Mouse (Mus musculus) adrenal gland, adult (tissue): ENCODE data around the gene Kel.

Experiments used
- DNase-seq, 2 experiments: peaks; one replicate each; pipeline ENCODE4 v3.0.0; 2022 to 2023; ENCODE audit warnings: low spot score in 1 of 2; ENCODE audit not compliant: inconsistent age in 2 of 2

The Kel gene

GRCm38 (mm10) chr6:41646672-41647071 is 57.5 kb downstream of the Kel start:
- DNase-seq: no peak

GRCm38 (mm10) chr6:41646220-41646619 is 57.9 kb downstream of the Kel start:
- DNase-seq: no peak

GRCm38 (mm10) chr6:41643227-41643626 is 60.9 kb downstream of the Kel start:
- no peak for DNase-seq

GRCm38 (mm10) chr6:41642765-41643164 is 61.4 kb downstream of the Kel start:
- DNase-seq: no peak

GRCm38 (mm10) chr6:41641173-41641866 is 62.8 kb downstream of the Kel start:
- no peak for DNase-seq

- DNase-seq: no peak
These were observed 63.7 kb downstream of the Kel start for GRCm38 (mm10) chr6:41640449-41640848.

GRCm38 (mm10) chr6:41637927-41638506 is 66.1 kb downstream of the Kel start:
- DNase-seq: no peak

GRCm38 (mm10) chr6:41637393-41637792 is 66.7 kb downstream of the Kel start:
- no peak for DNase-seq
